Mouse (Mus musculus) hindbrain, embryonic 12.5 days (tissue): Measurements from ENCODE around the gene Fxyd3. TPM values are rescaled to one million over a fixed set of nuclear protein-coding genes. Genes with fewer than 3 reads are reported as not detected.

Experiments used
- ATAC-seq: fragments of 200-750 bp; cut with Nextera tagmentation; 2 replicates; pipeline ENCODE4 v1.8.0; 2017; ENCODE audit warnings: moderate TSS enrichment; ENCODE audit not compliant: low FRiP score
- H3K27ac ChIP-seq: fragments of 300-500 bp; sonication (generic); 2 replicates; pipeline ENCODE4 v1.5.1; 2016; ENCODE audit warnings: mild to moderate bottlenecking
- H3K27me3 ChIP-seq: fragments of 300-500 bp; sonication (generic); 2 replicates; pipeline ENCODE4 v1.6.1; 2016; ENCODE audit warnings: mild to moderate bottlenecking
- H3K36me3 ChIP-seq: fragments of 300-500 bp; sonication (generic); 2 replicates; pipeline ENCODE4 v1.6.1; 2016; ENCODE audit warnings: mild to moderate bottlenecking
- H3K4me1 ChIP-seq: fragments of 300-500 bp; sonication (generic); 2 replicates; pipeline ENCODE4 v1.6.1; 2016
- H3K4me2 ChIP-seq: fragments of 300-500 bp; sonication (generic); replicated peaks from 2 replicates; pipeline ENCODE4 v1.6.1; 2016; ENCODE audit warnings: mild to moderate bottlenecking
- H3K4me3 ChIP-seq: fragments of 300-500 bp; sonication (generic); 2 replicates; pipeline ENCODE4 v1.5.1; 2016; ENCODE audit warnings: mild to moderate bottlenecking
- H3K9ac ChIP-seq: fragments of 300-500 bp; sonication (generic); 2 replicates; pipeline ENCODE4 v1.6.1; 2016; ENCODE audit warnings: mild to moderate bottlenecking, moderate library complexity
- H3K9me3 ChIP-seq: fragments of 300-500 bp; sonication (generic); replicated peaks from 2 replicates; pipeline ENCODE4 v1.6.1; 2016; ENCODE audit warnings: mild to moderate bottlenecking
- WGBS: fragments of 180-500 bp; shearing (Covaris S2); methylation state at CpG from one replicate; pipeline ENCODE4 v1.1.7; 2016; 5-methylcytosine and 5-hydroxymethylcytosine counted together
- polyA plus RNA-seq: library from polyadenylated mRNA; unstranded; fragments of >200 nt; fragmentation: Nextera tagmentation; extraction: Ambion mirVana; gene quantifications from 2 replicates; pipeline ENCODE4 v1.2.1, GENCODE M21; 2016

The Fxyd3 gene
- polyA plus RNA-seq, 1 experiment from 2014 or later: 12.3 TPM

DNA sequence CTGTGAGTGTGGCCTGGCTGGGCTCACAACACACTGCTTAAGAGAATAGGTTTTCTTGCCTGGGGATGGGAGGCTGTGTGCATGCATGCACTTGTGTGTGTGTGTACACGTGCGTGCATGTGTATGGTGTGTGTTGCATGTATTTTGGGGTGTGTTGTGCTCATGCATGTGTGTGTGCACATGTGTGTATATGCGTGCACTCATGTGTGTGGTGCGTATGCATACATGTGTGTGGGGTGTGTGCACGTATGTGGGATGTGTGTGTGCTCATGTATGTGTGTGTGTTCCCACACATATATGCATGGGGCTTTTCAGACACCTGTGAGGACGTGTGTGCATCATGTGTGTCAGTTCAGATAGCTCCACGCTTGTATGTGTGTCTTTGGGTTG is 15.9 kb downstream of the Fxyd3 start:
- H3K36me3 ChIP-seq: no peaks in the 10 kb centered on the region
- no peak overlapping the region for H3K9ac ChIP-seq
- 87% methylated on average over 7 of the region's 7 CpGs for WGBS
- no peak overlapping the region for H3K4me3 ChIP-seq
- no peaks in the 10 kb centered on the region for H3K9me3 ChIP-seq
- no peak overlapping the region for H3K27ac ChIP-seq
- H3K27me3 ChIP-seq: no peaks in the 10 kb centered on the region
- peaks cover 7% of the 10 kb centered on the region for H3K4me1 ChIP-seq
- H3K4me2 ChIP-seq: no peak overlapping the region
- ATAC-seq: no peak

DNA sequence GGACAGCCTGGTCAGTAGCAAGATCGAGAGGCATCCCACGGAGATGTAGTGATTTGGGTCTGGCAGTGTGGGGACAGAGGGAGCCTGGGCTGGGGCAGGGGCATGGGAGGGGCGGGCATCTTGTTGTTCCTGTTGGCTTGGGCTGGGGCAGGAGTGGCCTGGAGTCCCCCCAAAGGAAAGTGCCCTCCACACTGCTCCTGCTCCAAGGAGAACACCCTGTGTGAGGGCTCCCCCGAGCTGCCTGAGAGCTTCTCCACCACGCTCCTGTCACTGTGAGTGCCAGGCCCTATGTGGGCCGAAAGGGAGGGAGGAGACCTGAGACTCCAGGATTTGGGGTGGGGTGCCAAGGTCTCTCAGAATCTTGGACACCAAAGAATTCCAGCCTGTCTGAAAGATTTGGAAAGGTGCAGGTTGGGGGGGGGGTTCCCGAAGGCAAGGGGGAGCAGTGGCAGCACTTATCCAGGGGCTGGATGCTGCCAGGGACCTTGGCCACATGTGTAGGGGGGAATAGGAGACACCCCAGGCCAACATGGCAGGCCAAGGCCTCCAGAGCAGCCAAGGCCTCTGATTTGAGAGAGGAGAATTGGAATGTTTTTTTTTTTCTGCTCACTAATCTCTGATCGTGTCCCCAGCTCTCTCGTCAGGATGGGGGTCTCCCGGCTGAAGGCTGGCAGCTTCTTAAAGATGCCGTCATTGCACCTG is 16.4 kb downstream of the Fxyd3 start:
- no peak overlapping the region for H3K9ac ChIP-seq
- peak; percentile 36; the same call in 1 of the 2 replicates for ATAC-seq

DNA sequence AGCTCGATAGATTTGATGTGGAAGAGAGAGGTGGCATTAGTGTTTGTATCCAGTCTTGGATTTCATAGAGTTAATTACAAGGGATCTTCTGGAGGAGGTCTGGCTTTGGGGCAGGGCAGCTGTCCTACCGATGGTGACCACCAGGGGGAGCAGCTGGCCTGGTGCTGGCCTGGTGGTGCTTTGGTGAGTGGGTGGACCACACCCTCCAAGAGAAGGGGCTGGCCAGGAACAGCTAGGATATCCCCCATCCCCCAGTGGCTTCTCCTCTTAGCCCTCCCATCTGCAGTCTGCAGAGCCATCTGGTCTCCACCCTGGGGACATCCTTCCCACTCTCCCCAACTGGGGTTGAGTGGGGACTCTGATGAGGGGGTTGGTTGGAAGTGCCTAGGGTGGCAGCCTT is 17.4 kb downstream of the Fxyd3 start, which contains the start of gene Lgi4:
Gene Lgi4, plus strand, starts transcription at position 235 of the 400 bp plus-strand sequence.
- Histone ChIP-seq H3K4me1 (peaks cover 22% of the 10 kb centered on the region), H3K27me3 (peaks cover 7% of the 10 kb centered on the region), H3K9me3 (no peaks in the 10 kb centered on the region), H3K9ac (no peak within 1 kb of the TSS), H3K4me3 (no peak within 1 kb of the TSS), H3K27ac (peak within 1 kb of the TSS; percentile 70), H3K36me3 (no peaks in the 10 kb centered on the region), H3K4me2 (no peak within 1 kb of the TSS)
- peak; percentile 70 for ATAC-seq
- WGBS: 2% methylated on average over 2 of the region's 2 CpGs

More for the DNA sequence above, 16.4 kb downstream of the Fxyd3 start:
- H3K36me3 ChIP-seq: no peaks in the 10 kb centered on the region
- WGBS: 62% methylated on average over 11 of the region's 11 CpGs
- H3K4me1 ChIP-seq: peaks cover 12% of the 10 kb centered on the region
- H3K4me2 ChIP-seq: no peak overlapping the region
- H3K27me3 ChIP-seq: no peaks in the 10 kb centered on the region
- no peaks in the 10 kb centered on the region for H3K9me3 ChIP-seq
- H3K4me3 ChIP-seq: no peak overlapping the region
- H3K27ac ChIP-seq: peak overlapping the region; percentile 70

DNA sequence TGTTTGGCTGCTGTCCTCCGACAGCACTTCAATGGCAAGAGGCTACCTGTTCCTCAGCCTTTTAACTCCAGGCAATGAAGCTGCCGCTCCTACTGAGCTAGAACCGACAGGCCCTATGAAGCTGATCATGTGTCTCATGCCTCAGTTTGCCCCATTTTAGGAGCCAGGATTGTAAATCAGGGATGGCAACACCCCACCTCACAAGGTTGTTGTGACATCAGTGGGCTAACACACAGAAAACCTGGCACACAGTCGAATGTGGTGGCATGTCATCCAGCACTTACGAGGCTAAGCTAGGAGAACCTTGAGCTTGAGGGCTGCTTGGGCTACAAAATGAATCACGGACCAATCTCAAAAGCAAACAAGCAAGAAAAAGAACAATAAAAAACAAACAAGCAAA is 18.3 kb downstream of the Fxyd3 start:
- H3K9me3 ChIP-seq: no peaks in the 10 kb centered on the region
- H3K9ac ChIP-seq: no peak overlapping the region
- H3K27ac ChIP-seq: no peak overlapping the region
- 89% methylated on average over 6 of the region's 6 CpGs for WGBS
- H3K36me3 ChIP-seq: no peaks in the 10 kb centered on the region
- no peak overlapping the region for H3K4me2 ChIP-seq
- no peak for ATAC-seq
- H3K4me1 ChIP-seq: peaks cover 27% of the 10 kb centered on the region
- H3K27me3 ChIP-seq: peaks cover 16% of the 10 kb centered on the region
- no peak overlapping the region for H3K4me3 ChIP-seq

DNA sequence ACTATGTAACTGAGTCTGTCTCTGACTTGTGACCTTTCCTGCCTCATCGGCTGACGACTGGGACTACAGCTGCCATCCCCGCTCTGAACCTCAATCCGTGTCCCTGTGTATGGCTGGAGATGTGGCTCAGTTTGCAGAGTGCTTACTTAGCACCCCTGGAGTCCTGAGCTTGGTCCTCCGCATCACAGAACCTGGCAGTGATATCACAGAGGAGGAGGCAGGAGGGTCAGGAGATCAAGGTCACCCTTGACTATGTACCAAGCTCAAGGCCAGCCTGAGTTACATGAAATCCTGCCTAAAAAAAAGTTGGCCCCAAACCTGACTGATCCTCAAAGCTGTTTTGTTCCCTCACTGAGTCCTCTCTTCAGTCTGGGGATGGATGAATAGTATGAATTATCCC is 18.8 kb downstream of the Fxyd3 start:
- ATAC-seq: no peak

DNA sequence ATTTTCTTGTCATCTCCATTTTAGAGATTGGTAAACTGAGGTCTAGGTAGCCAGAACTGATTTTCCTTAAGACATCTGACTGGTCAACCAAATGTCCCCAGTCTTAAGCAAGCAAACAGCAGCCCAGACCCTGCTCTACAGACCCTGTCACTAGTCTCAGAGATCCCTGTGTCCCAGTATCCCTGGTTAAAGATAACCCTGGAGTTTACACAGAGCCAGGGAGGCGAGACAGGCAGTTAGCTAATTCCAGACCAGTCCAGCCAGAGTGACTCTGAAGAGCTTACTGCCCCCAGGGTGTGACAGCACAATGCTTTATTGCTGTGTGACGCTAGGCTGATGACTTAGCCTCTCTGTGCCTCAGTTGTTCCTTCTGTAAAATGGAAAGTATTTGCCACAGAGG is 19.4 kb downstream of the Fxyd3 start, which contains the start of gene Fxyd1:
Gene Fxyd1, minus strand, starts transcription at position 129 of the 400 bp plus-strand sequence.
- no peak within 1 kb of the TSS for H3K9ac ChIP-seq
- no peak for ATAC-seq
- peaks cover 39% of the 10 kb centered on the region for H3K4me1 ChIP-seq
- no peak within 1 kb of the TSS for H3K4me2 ChIP-seq
- H3K27ac ChIP-seq: no peak within 1 kb of the TSS; the same call in 1 of the 2 replicates
- no peaks in the 10 kb centered on the region for H3K36me3 ChIP-seq
- H3K9me3 ChIP-seq: no peaks in the 10 kb centered on the region
- 80% methylated on average over 2 of the region's 2 CpGs for WGBS
- H3K4me3 ChIP-seq: no peak within 1 kb of the TSS
- H3K27me3 ChIP-seq: peaks cover 28% of the 10 kb centered on the region

More for the DNA sequence above, 18.8 kb downstream of the Fxyd3 start:
- no peaks in the 10 kb centered on the region for H3K9me3 ChIP-seq
- peaks cover 21% of the 10 kb centered on the region for H3K27me3 ChIP-seq
- no peak overlapping the region for H3K9ac ChIP-seq
- no peak overlapping the region for H3K4me2 ChIP-seq
- no peaks in the 10 kb centered on the region for H3K36me3 ChIP-seq
- peaks cover 32% of the 10 kb centered on the region for H3K4me1 ChIP-seq
- 75% methylated on average over 5 of the region's 5 CpGs for WGBS
- H3K4me3 ChIP-seq: no peak overlapping the region
- H3K27ac ChIP-seq: no peak overlapping the region

DNA sequence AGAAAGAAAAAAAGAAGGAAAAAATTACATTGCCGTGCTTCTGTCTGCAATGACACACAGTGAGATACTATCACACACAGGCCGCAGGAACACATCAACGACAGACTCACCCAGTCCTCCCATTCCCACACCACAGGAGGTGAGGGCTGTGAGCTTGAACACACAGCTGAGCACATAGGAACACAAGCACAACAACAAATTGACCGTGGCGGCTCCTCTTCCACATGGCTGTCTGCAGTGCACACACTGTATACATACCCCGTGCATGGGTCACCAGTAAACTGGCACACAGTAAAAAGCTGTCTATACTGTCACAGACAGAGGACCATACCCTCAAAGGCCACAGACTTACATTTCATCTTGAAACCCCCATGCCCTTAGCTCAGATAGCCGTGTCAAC is 20.1 kb downstream of the Fxyd3 start:
- Histone ChIP-seq H3K9ac (no peak overlapping the region), H3K27me3 (peaks cover 34% of the 10 kb centered on the region), H3K36me3 (no peaks in the 10 kb centered on the region), H3K4me2 (no peak overlapping the region), H3K27ac (no peak overlapping the region; the same call in 1 of the 2 replicates), H3K4me3 (no peak overlapping the region), H3K4me1 (peaks cover 45% of the 10 kb centered on the region), H3K9me3 (no peaks in the 10 kb centered on the region)
- 73% methylated on average over 7 of the region's 7 CpGs for WGBS
- ATAC-seq: no peak

DNA sequence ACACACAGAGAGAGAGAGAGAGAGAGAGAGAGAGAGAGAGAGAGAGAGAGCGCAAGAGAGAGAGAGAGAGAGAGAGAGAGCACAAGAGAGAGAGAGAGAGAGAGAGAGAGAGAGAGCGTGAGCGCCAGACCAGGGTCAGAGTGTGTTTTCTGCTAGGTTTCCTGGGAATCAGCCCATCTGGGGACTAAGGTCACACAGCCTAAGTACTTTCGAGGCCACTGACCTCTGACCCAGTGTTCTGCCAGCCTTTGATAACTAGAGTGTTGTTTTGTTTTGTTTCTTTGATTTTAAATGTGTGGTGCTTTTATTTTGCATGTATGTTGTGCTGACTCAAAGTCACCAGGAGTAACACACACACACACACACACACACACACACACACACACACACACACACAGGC is 20.6 kb downstream of the Fxyd3 start:
- Histone ChIP-seq H3K27ac (no peak overlapping the region), H3K4me3 (no peak overlapping the region), H3K9me3 (no peaks in the 10 kb centered on the region), H3K4me1 (peaks cover 51% of the 10 kb centered on the region), H3K27me3 (peaks cover 40% of the 10 kb centered on the region), H3K36me3 (no peaks in the 10 kb centered on the region), H3K9ac (no peak overlapping the region), H3K4me2 (no peak overlapping the region)
- ATAC-seq: no peak
- 5% methylated on average over 2 of the region's 4 CpGs for WGBS

DNA sequence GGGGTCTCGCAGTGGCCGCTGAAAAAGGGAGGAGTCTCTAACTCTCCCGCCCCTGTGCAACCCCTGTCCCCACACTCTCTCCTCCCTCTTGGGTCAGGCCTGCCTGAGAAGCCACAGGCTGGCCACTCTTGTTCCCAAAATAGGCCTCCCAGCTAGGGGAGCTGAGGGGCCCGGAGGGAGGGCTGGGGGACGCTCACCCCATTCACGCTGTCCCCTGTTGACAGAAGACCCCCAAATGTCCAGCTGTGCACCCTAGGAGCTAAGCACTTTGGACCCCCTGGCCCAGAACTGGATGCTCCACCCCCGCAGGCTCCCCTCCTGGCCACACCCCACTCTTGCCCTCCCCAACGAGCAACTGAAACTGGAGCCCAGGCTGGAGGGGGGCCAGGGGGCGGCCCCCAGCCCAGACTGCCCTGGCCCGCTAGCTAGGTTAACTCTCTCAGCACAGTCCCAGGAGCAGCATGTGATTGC is 21.1 kb downstream of the Fxyd3 start:
- Histone ChIP-seq H3K9me3 (no peaks in the 10 kb centered on the region), H3K9ac (peak overlapping the region; percentile 36), H3K36me3 (no peaks in the 10 kb centered on the region), H3K4me1 (peaks cover 56% of the 10 kb centered on the region), H3K27me3 (peaks cover 45% of the 10 kb centered on the region), H3K4me2 (peak overlapping the region; percentile 33), H3K27ac (no peak overlapping the region), H3K4me3 (no peak overlapping the region)
- ATAC-seq: no peak
- 3% methylated on average over 10 of the region's 10 CpGs for WGBS

DNA sequence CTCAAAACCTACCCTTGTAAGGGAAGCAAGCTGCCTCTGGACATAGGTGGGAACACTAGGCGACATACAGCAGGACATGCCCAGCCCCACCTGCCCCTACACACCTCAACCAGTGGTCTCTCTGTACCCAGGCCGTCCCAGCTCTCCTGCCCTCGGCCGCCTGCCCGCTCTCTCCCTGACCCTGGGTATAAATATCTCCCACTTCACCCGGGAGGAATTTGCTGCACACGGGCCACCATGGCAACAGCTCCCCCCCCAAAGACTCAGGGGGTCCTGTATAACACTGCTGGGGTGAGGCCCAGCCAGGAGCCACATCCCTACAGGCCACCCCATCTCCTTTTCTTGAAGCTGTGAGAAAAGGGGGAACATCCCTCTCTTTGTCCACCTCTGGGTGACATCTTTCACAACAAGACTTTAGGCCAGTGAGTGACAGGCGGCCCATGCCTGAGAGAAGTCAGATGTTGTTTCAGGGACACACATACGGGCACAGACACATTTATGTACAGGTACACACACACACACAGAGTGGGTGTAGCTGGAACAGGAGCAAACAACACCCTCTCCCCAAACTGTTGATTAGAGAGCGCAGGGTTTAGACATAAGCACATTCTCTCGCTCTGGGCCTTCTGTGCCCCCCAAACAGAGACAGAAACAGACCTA is 21.7 kb downstream of the Fxyd3 start:
- H3K36me3 ChIP-seq: no peaks in the 10 kb centered on the region
- peak overlapping the region; percentile 33 for H3K4me2 ChIP-seq
- ATAC-seq: no peak
- peaks cover 51% of the 10 kb centered on the region for H3K27me3 ChIP-seq
- H3K9me3 ChIP-seq: no peaks in the 10 kb centered on the region
- 38% methylated on average over 11 of the region's 11 CpGs for WGBS
- H3K4me3 ChIP-seq: no peak overlapping the region
- H3K9ac ChIP-seq: peak overlapping the region; percentile 36; the same call in 1 of the 2 replicates
- peaks cover 61% of the 10 kb centered on the region for H3K4me1 ChIP-seq
- no peak overlapping the region for H3K27ac ChIP-seq

DNA sequence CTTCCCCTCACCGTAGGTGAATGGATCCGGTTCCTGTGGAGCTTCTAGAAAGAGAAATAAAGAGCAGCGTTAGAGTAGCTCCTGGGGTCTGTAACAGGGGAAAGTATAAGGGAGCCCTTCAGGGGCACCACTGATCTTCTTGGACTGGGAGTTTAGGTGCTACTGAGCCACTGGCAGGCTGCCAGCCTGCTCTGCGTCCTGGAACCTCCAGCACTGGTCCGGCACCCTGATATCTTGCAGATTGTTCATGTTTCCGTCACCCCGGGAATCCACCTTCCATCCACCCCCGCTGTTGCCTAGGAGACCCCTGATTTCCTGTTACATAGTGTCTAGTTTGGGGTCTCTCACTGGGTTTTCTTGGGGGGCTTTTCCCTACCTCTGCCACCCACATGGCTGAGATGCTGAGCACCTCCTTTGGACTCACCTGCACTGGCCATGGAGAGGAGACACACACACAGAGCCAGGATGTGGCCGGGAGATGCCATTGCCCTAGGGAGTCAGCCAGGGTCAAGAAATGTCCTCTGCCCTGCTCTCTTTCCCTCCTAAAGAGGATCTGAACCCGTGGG is 22.5 kb downstream of the Fxyd3 start:
- 23% methylated on average over 10 of the region's 10 CpGs for WGBS
- H3K27me3 ChIP-seq: peaks cover 58% of the 10 kb centered on the region

DNA sequence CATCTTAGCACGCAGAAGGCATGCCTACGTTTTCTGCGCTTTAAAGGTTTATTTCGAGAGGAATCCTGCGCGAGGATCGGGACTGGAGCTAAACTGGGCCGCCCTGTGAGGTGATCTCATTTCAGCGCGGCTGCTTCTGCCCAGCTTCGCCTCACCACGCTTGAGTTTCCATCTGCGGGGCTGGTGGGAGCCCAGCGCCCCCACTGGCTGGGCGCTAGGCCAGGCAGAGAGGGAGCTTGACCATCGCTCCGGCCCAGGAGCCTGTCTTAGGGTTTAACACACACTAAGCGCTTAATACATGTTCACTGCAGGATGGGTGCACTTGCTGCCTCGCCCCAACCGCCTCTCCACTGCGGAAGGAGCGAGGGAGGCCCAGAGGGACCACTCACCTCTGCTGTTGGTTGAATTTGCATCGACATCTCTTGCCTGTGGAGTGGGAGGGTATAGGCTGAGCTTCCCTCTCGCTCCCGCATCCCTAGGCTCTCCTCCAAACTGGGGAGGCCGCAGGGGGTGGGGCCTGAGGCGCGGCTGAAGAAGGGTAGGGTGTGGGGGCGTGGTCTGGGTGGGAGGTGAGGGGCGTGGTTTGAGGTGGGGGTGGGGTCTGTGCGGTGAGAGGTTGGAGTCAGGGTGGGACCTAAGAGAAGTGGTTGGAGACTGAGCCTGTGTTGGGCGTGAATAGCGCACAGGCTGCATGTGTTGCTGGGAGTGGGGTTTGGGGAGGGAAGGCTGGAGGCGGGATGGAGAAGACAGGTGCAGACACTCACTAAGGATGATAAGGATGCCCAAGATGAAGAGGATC is 23.7 kb downstream of the Fxyd3 start:
- H3K27ac ChIP-seq: no peak overlapping the region
- peak overlapping the region; percentile 60 for H3K4me2 ChIP-seq
- peaks cover 67% of the 10 kb centered on the region for H3K27me3 ChIP-seq
- no peaks in the 10 kb centered on the region for H3K9me3 ChIP-seq
- H3K4me3 ChIP-seq: peak overlapping the region; percentile 32
- H3K36me3 ChIP-seq: no peaks in the 10 kb centered on the region
- WGBS: 3% methylated on average over 34 of the region's 34 CpGs
- peaks cover 62% of the 10 kb centered on the region for H3K4me1 ChIP-seq
- H3K9ac ChIP-seq: peak overlapping the region; percentile 10; the same call in 1 of the 2 replicates
- ATAC-seq: no peak

More for the DNA sequence above, 22.5 kb downstream of the Fxyd3 start:
- Histone ChIP-seq H3K4me1 (peaks cover 62% of the 10 kb centered on the region), H3K9me3 (no peaks in the 10 kb centered on the region), H3K4me2 (no peak overlapping the region), H3K27ac (no peak overlapping the region), H3K4me3 (no peak overlapping the region), H3K9ac (no peak overlapping the region), H3K36me3 (no peaks in the 10 kb centered on the region)
- ATAC-seq: no peak
